Mouse (Mus musculus) G1E (cell line): Measurements from ENCODE around the gene Arhgap45. TPM values are rescaled to one million over a fixed set of nuclear protein-coding genes. Genes with fewer than 3 reads are reported as not detected.
"Not testable (repeated sequence)": the region's sequence is repeated elsewhere in the genome, so short reads cannot be mapped to it uniquely, and the experiment has no call there.

Experiments
- ATAC-seq: 2 replicates; pipeline ENCODE4 v1.8.0; 2016; ENCODE audit warnings: mild to moderate bottlenecking; ENCODE audit not compliant: insufficient number of reproducible peaks, poor library complexity, low FRiP score, severe bottlenecking; ENCODE audit errors: extremely low read depth
- DNase-seq: peaks from one replicate; pipeline ENCODE4 v3.0.0; 2012; ENCODE audit warnings: low spot score
- H3K27me3 ChIP-seq: 2 replicates; pipeline ENCODE4 v1.6.1; 2012; ENCODE audit warnings: mild to moderate bottlenecking, low read length, inconsistent platforms; ENCODE audit not compliant: insufficient read depth
- H3K36me3 ChIP-seq: replicated peaks from 2 replicates; pipeline ENCODE3; 2012; ENCODE audit warnings: mild to moderate bottlenecking, inconsistent platforms
- H3K4me1 ChIP-seq: 2 replicates; pipeline ENCODE4 v1.6.1; 2012; ENCODE audit warnings: low read depth, low read length, inconsistent platforms, mixed read lengths; ENCODE audit not compliant: insufficient read depth
- H3K4me3 ChIP-seq: 2 replicates; pipeline ENCODE4 v1.5.1; 2012; ENCODE audit warnings: low read depth, mild to moderate bottlenecking, inconsistent platforms, low read length, moderate library complexity, mixed read lengths
- H3K9me3 ChIP-seq: replicated peaks from 2 replicates; pipeline ENCODE4 v1.6.1; 2012; ENCODE audit warnings: inconsistent platforms
- CTCF ChIP-seq: IDR thresholded peaks from 2 replicates; pipeline ENCODE4 v1.5.1; 2012; ENCODE audit warnings: low read depth, low read length, inconsistent platforms, mixed read lengths
- GATA1 ChIP-seq: IDR thresholded peaks from 2 replicates; pipeline ENCODE4 v1.6.1; 2012; ENCODE audit warnings: borderline replicate concordance, low read length, inconsistent platforms, mixed read lengths
- GATA2 ChIP-seq: IDR thresholded peaks from 2 replicates; pipeline ENCODE4 v1.6.1; 2012; ENCODE audit warnings: low read depth, low read length, inconsistent platforms, borderline replicate concordance
- POLR2AphosphoS5 ChIP-seq: IDR thresholded peaks from 2 replicates; pipeline ENCODE4 v1.6.1; 2012; ENCODE audit warnings: low read depth, low read length, inconsistent platforms; ENCODE audit not compliant: insufficient replicate concordance
- TAL1 ChIP-seq: conservative IDR thresholded peaks from 2 replicates; pipeline ENCODE4 v1.6.1; 2012; ENCODE audit warnings: low read depth, low read length, inconsistent platforms, mixed read lengths
- polyA plus RNA-seq: library from polyadenylated mRNA; stranded (reverse); fragments of >175 nt; gene quantifications from 2 replicates; pipeline ENCODE4 v1.2.3, GENCODE M21; 2012
- total RNA-seq, 2 experiments: library from RNA; stranded (forward) in 1 of 2; stranded (reverse) in 1 of 2; fragments of 200-1000 nt in 1 of 2; fragments of >200 nt in 1 of 2; fragmentation: Nextera tagmentation in 1 of 2; gene quantifications; 2 replicates each; pipeline ENCODE4 v1.2.3; 2014 to 2017

Arhgap45 gene
- total and polyA plus RNA-seq, 3 experiments = 56.7 to 179 (median 104) TPM

- TF ChIP-seq CTCF = no peak
- TF ChIP-seq GATA1 = no peak
- no peak for TF ChIP-seq POLR2AphosphoS5
- no peak for TF ChIP-seq TAL1
- TF ChIP-seq GATA2 = no peak
- Histone ChIP-seq H3K36me3 (peaks cover 16% of the 10 kb centered on the region), H3K27me3 (no peaks in the 10 kb centered on the region), H3K9me3 (no peaks in the 10 kb centered on the region), H3K4me3 (no peak overlapping the region; the same call in 1 of the 2 replicates), H3K4me1 (peaks cover 83% of the 10 kb centered on the region)
- ATAC-seq (no peak), DNase-seq (no peak)
Observed at GRCm38 (mm10) chr10:80050885-80051617, 34.6 kb downstream of the Arhgap45 start.

DNA sequence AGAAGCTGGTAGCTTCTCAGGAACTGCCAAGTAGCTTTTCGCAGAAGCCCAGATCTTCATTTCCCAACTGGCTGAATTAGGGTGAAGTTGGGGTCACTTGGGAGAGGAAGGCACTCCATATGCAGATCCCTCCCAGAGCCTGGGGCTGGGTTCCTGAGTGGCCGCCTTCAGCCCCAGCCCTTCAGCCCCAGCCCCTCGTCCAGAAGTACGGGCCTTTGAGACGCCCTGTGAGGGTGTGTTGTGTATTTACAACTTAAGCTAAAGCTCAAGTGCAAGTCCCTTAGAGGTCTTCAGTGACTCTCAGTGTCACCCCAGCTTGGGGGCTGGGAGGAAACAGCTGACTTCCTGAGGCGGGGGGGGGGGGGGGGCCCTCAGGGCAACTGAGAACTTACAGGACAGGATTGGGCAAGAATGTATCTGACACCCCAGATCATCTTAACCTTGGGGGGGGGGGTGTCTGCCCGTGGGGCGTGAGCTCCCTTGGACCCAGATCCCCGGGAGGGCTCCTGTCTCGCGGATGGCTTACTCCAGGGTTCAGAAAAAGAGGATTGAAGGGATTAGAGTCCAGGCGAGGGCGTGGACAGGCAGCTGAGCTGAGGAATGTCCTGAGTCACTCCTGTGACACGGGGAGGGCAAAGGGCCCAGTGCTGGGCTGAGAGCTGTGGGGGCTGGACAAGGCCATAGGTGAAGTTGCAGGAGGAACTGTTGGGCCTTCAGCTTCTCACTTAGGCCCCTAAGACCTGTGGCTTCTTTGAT, 35.3 kb downstream of the Arhgap45 start:
- peaks cover 87% of the 10 kb centered on the region for H3K4me1 ChIP-seq
- DNase-seq (no peak), ATAC-seq (no peak)
- H3K4me3 ChIP-seq = peak overlapping the region; percentile 47; the same call in 1 of the 2 replicates
- H3K36me3 ChIP-seq = peaks cover 23% of the 10 kb centered on the region
- H3K9me3 ChIP-seq = no peaks in the 10 kb centered on the region
- TF ChIP-seq POLR2AphosphoS5 (no peak), GATA2 (no peak), TAL1 (no peak), CTCF (no peak), GATA1 (no peak)
- H3K27me3 ChIP-seq = no peaks in the 10 kb centered on the region

- TF ChIP-seq CTCF (no peak), TAL1 (no peak), POLR2AphosphoS5 (no peak), GATA1 (no peak), GATA2 (no peak)
- Histone ChIP-seq H3K27me3 (no peaks in the 10 kb centered on the region), H3K4me3 (peak overlapping the region; percentile 47; the same call in 1 of the 2 replicates), H3K4me1 (peaks cover 87% of the 10 kb centered on the region), H3K36me3 (peaks cover 29% of the 10 kb centered on the region), H3K9me3 (no peaks in the 10 kb centered on the region)
- ATAC-seq = no peak
- DNase-seq = no peak
Observed at GRCm38 (mm10) chr10:80052374-80052764, 35.9 kb downstream of the Arhgap45 start.

DNA sequence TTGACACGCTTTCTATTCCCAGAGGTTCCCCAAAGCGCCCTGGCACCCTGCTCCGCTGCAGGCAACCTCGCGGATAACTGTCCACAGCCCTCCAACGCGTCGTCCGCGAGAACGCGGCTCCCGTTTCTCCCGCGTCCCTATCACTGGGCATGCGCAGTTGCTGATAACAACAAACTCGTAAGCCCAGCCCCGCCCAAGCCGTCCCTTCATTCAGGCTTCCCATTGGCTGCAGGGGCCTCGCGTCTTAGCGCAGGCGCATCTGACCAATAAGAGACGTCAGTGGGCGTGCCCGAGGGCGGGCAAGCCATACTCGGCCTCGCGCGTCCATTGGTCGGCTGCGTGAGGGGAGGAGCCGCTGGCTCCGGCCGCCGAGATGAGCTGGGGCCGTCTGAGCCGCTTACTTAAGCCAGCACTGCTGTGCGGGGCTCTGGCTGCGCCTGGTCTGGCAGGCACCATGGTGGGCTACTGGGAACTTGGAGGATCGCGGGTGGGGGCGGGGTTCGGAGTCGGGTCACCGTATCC, 36.9 kb downstream of the Arhgap45 start:
- Histone ChIP-seq H3K4me3 (peak overlapping the region; percentile 85), H3K36me3 (peaks cover 38% of the 10 kb centered on the region), H3K4me1 (peaks cover 86% of the 10 kb centered on the region), H3K9me3 (no peaks in the 10 kb centered on the region), H3K27me3 (no peaks in the 10 kb centered on the region)
- TF ChIP-seq POLR2AphosphoS5 (no peak), GATA1 (no peak), GATA2 (no peak), CTCF (no peak), TAL1 (no peak)
- ATAC-seq (peak; percentile 95), DNase-seq (peak; percentile 97)

DNA sequence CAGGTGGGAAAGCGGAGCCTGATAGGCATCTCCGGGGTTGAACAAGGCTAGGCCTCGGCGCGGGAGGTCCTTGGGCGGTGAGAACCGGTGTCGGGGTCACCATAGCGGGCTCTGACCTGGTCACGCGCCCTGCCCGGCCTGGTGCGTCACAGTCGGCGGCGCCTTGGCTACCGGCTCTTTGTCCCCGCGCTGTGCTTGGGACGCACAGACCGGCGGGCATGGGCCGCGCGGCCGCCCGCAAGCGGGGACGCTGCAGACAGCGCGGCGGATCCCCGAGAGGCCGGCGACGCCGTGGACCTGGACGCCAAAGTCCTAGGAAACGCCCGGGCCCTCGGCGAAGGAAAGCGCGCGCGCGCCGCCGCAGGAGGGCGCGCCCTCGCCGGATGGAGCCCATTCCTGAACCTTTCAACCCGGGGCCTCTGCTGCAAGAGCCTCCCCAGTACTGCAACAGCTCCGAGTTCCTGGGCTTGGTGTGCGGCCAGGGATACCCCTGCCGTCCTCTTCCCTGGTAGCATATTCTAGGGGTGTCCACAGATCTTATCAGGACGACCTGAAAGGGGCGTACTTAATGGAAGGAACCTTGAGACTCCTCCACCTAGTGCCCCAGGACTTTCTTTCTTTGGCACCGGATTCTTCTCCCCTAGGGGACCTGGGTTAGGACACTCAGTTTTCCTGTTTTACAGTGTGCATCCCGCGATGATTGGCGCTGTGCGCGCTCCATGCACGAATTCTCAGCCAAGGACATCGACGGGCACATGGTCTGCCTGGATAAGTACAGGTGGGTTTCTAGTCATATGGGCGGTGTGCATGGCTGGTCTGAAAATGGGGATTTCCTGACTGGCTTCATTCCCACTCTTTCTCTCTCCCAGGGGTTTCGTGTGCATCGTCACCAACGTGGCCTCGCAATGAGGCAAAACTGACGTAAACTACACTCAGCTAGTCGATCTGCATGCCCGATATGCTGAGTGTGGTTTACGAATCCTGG, 37.7 kb downstream of the Arhgap45 start:
- DNase-seq (peak; percentile 82), ATAC-seq (no peak)
- Histone ChIP-seq H3K4me1 (peaks cover 81% of the 10 kb centered on the region), H3K27me3 (no peaks in the 10 kb centered on the region), H3K9me3 (no peaks in the 10 kb centered on the region), H3K4me3 (peak overlapping the region; percentile 85), H3K36me3 (peaks cover 46% of the 10 kb centered on the region)
- TF ChIP-seq CTCF (no peak), GATA2 (no peak), GATA1 (no peak), POLR2AphosphoS5 (no peak), TAL1 (no peak)

- H3K4me3 ChIP-seq = peak overlapping the region; percentile 85
- H3K4me1 ChIP-seq = peaks cover 74% of the 10 kb centered on the region
- ATAC-seq, H3K9me3 ChIP-seq, DNase-seq, H3K27me3 ChIP-seq: not testable (repeated sequence)
- peaks cover 54% of the 10 kb centered on the region for H3K36me3 ChIP-seq
Observed at GRCm38 (mm10) chr10:80054911-80055310, 38.5 kb downstream of the Arhgap45 start.
